Mouse (Mus musculus) CH12.LX (cell line): ENCODE data around the gene Unkl. TPM values are rescaled to one million over a fixed set of nuclear protein-coding genes. Genes with fewer than 3 reads are reported as not detected.

ENCODE experiments used
- DNase-seq: peaks from one replicate; pipeline ENCODE4 v3.0.0-alpha.2; 2013; ENCODE audit errors: extremely low read depth
- H3K27ac ChIP-seq: 2 replicates; pipeline ENCODE4 v1.5.1; 2012; ENCODE audit warnings: low read depth, mild to moderate bottlenecking, control low read depth, moderate library complexity; ENCODE audit not compliant: insufficient read depth
- H3K27me3 ChIP-seq: replicated peaks from 2 replicates; pipeline ENCODE3; 2012; ENCODE audit warnings: inconsistent platforms
- H3K36me3 ChIP-seq, 2 experiments: replicated peaks in 1 of 2; 2 replicates each; pipeline versions ENCODE3 to v1.6.1; 2012; ENCODE audit warnings: inconsistent platforms in 1 of 2, low read length in 1 of 2, mild to moderate bottlenecking in 1 of 2, mixed read lengths in 1 of 2, moderate library complexity in 1 of 2; ENCODE audit not compliant: control insufficient read depth in 1 of 2, insufficient read depth in 1 of 2
- H3K4me1 ChIP-seq, 2 experiments: 2 replicates each; pipeline ENCODE4 v1.6.1; 2012; ENCODE audit warnings: inconsistent platforms in 1 of 2, moderate library complexity in 1 of 2; ENCODE audit not compliant: insufficient read depth in 2 of 2, control insufficient read depth in 1 of 2
- H3K4me2 ChIP-seq: 2 replicates; pipeline ENCODE4 v1.6.1; 2012; ENCODE audit warnings: low read depth, mild to moderate bottlenecking, control low read depth; ENCODE audit not compliant: poor library complexity, insufficient read depth, severe bottlenecking
- H3K4me3 ChIP-seq, 3 experiments: fragments of 150-350 bp in 1 of 3; sonication (generic) in 1 of 3; replicated peaks in 1 of 3; 2 replicates each; pipeline versions ENCODE3 to v1.5.1; 2011 to 2012; ENCODE audit warnings: low read depth in 2 of 3, low read length in 2 of 3, mild to moderate bottlenecking in 2 of 3, moderate library complexity in 2 of 3, control low read depth in 1 of 3, improper control_type of control experiment in 1 of 3, inconsistent platforms in 1 of 3, mixed read lengths in 1 of 3; ENCODE audit not compliant: poor library complexity in 1 of 3
- H3K79me2 ChIP-seq: replicated peaks from 2 replicates; pipeline ENCODE4 v1.6.1; 2012; ENCODE audit warnings: mild to moderate bottlenecking, moderate library complexity; ENCODE audit not compliant: control insufficient read depth, poor library complexity, insufficient read depth, severe bottlenecking; ENCODE audit errors: extremely low read depth
- H3K9ac ChIP-seq: 2 replicates; pipeline ENCODE4 v1.6.1; 2012; ENCODE audit warnings: low read depth, mild to moderate bottlenecking, control low read depth, moderate library complexity; ENCODE audit not compliant: insufficient read depth
- H3K9me3 ChIP-seq: replicated peaks from 2 replicates; pipeline ENCODE3; 2012; ENCODE audit warnings: low read length, inconsistent platforms, mixed read lengths
- BHLHE40 ChIP-seq: IDR thresholded peaks from 2 replicates; pipeline ENCODE4 v1.6.1; 2011; ENCODE audit warnings: mild to moderate bottlenecking, low read depth, low read length, improper control_type of control experiment
- CHD2 ChIP-seq: IDR thresholded peaks from 2 replicates; pipeline ENCODE4 v1.6.1; 2011; ENCODE audit warnings: low read length, improper control_type of control experiment
- CTCF ChIP-seq, 2 experiments: IDR thresholded peaks in 1 of 2; conservative IDR thresholded peaks in 1 of 2; 2 replicates each; pipeline ENCODE4 v1.5.1; 2011 to 2012; ENCODE audit warnings: low read depth in 2 of 2, low read length in 2 of 2, improper control_type of control experiment in 1 of 2, inconsistent platforms in 1 of 2, mild to moderate bottlenecking in 1 of 2, moderate library complexity in 1 of 2
- IRF4 ChIP-seq: IDR thresholded peaks from 2 replicates; pipeline ENCODE4 v1.6.1; 2014; ENCODE audit warnings: low read depth, mild to moderate bottlenecking, inconsistent platforms, low read length, improper control_type of control experiment
- JUN ChIP-seq: IDR thresholded peaks from 2 replicates; pipeline ENCODE4 v1.6.1; 2011; ENCODE audit warnings: low read depth, mild to moderate bottlenecking, low read length, improper control_type of control experiment, moderate library complexity; ENCODE audit not compliant: insufficient read depth
- KAT2A ChIP-seq: IDR thresholded peaks from 2 replicates; pipeline ENCODE4 v1.6.1; 2012; ENCODE audit warnings: low read length, improper control_type of control experiment, inconsistent platforms; ENCODE audit not compliant: insufficient replicate concordance
- MAX ChIP-seq: IDR thresholded peaks from 2 replicates; pipeline ENCODE4 v1.6.1; 2011; ENCODE audit warnings: low read length, improper control_type of control experiment
- MEF2A ChIP-seq: IDR thresholded peaks from 2 replicates; pipeline ENCODE4 v1.6.1; 2014; ENCODE audit warnings: low read depth, mild to moderate bottlenecking, inconsistent platforms, low read length, improper control_type of control experiment, borderline replicate concordance
- MXI1 ChIP-seq: IDR thresholded peaks from 2 replicates; pipeline ENCODE4 v1.6.1; 2011; ENCODE audit warnings: mild to moderate bottlenecking, low read depth, low read length, improper control_type of control experiment
- NRF1 ChIP-seq: IDR thresholded peaks from 2 replicates; pipeline ENCODE4 v1.6.1; 2014; ENCODE audit warnings: low read depth, mild to moderate bottlenecking, inconsistent platforms, low read length, improper control_type of control experiment, moderate library complexity
- POLR2AphosphoS2 ChIP-seq: IDR thresholded peaks from 2 replicates; pipeline ENCODE4 v1.6.1; 2011; ENCODE audit warnings: low read depth, low read length, improper control_type of control experiment
- RAD21 ChIP-seq: IDR thresholded peaks from 2 replicates; pipeline ENCODE4 v1.6.1; 2011; ENCODE audit warnings: low read depth, mild to moderate bottlenecking, low read length, improper control_type of control experiment, moderate library complexity
- SIN3A ChIP-seq: IDR thresholded peaks from 2 replicates; pipeline ENCODE4 v1.6.1; 2012; ENCODE audit warnings: low read length, improper control_type of control experiment, inconsistent platforms
- SMC3 ChIP-seq: IDR thresholded peaks from 2 replicates; pipeline ENCODE4 v1.6.1; 2011; ENCODE audit warnings: low read depth, low read length, improper control_type of control experiment
- TCF12 ChIP-seq: IDR thresholded peaks from 2 replicates; pipeline ENCODE4 v1.6.1; 2014; ENCODE audit warnings: low read depth, mild to moderate bottlenecking, inconsistent platforms, low read length, improper control_type of control experiment
- UBTF ChIP-seq: IDR thresholded peaks from 2 replicates; pipeline ENCODE4 v1.6.1; 2012; ENCODE audit warnings: low read depth, mild to moderate bottlenecking, inconsistent platforms, low read length, improper control_type of control experiment, moderate library complexity
- USF2 ChIP-seq: conservative IDR thresholded peaks from 2 replicates; pipeline ENCODE4 v1.6.1; 2011; ENCODE audit warnings: low read depth, low read length, improper control_type of control experiment
- ZC3H11A ChIP-seq: IDR thresholded peaks from 2 replicates; pipeline ENCODE4 v1.6.1; 2012; ENCODE audit warnings: low read depth, mild to moderate bottlenecking, inconsistent platforms, low read length, improper control_type of control experiment
- dilution Hi-C: fragments of 300-500 bp; cut with MboI; formaldehyde crosslinking; loops from 2 replicates; pipeline ENCODE4 v1.14.3; 2020; ENCODE audit warnings: low sequenced_read_pairs; ENCODE audit not compliant: extremely low pct_unique_long_range_greater_than_20kb, extremely low pct_ligation_motif_present
- in situ Hi-C: fragments of 300-500 bp; cut with MboI; formaldehyde crosslinking; loops from 3 replicates; pipeline ENCODE4 v1.14.3; 2019; ENCODE audit warnings: low sequenced_read_pairs, low pct_ligation_motif_present, low pct_unique_long_range_greater_than_20kb, mixed read lengths
- polyA plus RNA-seq: library from polyadenylated mRNA; unstranded; fragments of >175 nt; gene quantifications from 2 replicates; pipeline ENCODE4 v1.2.1, GENCODE M21; 2012; ENCODE audit warnings: low read depth; ENCODE audit not compliant: insufficient read length
- total RNA-seq, 2 experiments: library from RNA; depleted of rRNA; stranded (reverse); fragments of 300-350 nt in 1 of 2; fragments of >200 nt in 1 of 2; gene quantifications; 2 replicates each; pipeline ENCODE4 v1.2.3; 2012 to 2014

The Unkl gene
- total and polyA plus RNA-seq, 3 experiments, result 12.0 to 17.2 (median 14.3) TPM

DNA sequence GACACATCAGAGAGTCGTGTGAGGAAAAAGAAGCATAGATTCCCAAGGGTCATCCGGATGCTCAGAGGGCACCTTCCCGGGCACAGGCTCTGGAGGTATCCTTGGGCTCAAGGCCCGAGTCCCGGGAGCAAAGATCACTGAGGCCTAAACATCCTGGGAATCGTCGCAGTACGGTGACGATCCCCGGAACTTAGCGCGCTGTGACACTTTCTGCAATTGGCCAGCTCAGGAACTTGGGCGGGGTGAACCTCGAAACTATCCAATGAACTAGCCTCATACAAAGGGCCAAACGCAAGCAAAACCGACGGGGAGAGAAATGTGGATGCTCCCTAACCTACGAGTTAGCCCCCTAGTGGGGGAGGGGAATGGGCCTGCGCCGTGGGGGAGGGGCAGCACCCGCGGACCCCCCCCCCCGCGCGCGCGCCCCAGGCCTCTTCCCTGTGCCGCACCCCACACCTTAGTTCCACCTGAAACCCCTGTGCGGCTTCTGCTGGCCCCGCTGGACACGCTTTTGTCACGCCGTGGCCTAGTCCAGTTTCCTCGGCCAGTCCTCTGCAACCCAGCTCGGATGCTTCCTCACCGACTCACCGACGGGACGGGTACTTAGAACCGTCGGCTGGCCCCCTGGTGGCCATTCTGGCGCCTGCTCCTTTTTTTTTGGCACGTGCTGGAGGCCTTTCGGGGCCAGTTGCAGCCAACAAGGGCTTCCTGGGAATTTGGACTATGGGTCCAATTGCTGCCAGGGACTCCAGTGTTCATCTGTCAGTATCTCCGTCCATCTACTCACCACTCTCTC, 85.7 kb downstream of the Unkl start (continued):
- peak; percentile 43; the same call in 1 of the 2 replicates for TF ChIP-seq SIN3A
- TF ChIP-seq RAD21, result peak; percentile 19
- peak; percentile 98 for TF ChIP-seq CHD2
- TF ChIP-seq CTCF (conservative IDR thresholded peaks at IDR 0.05 in 1 of 2, IDR thresholded peaks at IDR 0.05 in 1 of 2; ENCODE audit: low read depth in 2 of 2, low read length in 2 of 2), result peak; percentile 29 to 77; a peak in 3 of 4 replicates
- peak; percentile 66; the same call in 1 of the 2 replicates for TF ChIP-seq MXI1
- peak; percentile 100 for TF ChIP-seq BHLHE40
- no peak for TF ChIP-seq USF2

DNA sequence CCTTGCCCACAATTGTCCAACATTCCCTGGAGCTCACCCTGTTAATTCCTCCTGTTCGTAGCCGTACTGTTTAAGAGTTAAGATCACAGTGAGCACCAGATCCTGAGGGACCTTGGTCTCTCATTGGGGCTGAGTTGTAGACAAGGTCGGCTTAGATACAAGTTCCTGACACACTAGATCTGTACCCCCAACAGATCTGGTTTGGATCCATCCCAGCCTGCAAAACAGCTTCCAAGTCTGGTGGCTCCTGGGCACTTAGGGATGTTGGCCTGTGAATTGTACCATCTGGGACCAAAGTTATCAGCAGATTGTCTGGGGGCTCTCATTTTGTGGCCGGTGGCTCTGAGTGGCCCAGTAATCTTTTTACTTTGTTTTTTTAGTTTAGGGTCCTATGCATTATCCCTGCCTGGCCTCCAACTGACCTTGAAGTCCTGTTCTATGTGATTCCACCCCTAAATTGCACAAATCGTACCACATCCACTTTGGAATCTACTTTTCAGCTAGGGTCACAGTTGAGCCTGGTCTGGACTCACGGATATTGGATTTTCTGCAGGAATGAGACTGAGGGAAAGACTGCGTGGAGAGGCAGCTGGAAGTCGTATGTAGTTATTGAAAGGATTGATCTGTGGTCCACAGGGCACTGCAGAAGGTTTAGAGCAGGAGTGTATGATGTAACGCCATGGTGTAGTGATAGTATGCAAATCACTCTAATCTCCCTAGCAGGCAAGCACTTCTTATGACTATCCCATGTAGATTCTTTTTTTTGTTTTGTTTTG, 86.6 kb downstream of the Unkl start, which contains the start of gene Ube2i:
Gene Ube2i, minus strand, starts transcription at position 52 of the 776 bp plus-strand sequence.
- no peak for DNase-seq
- peaks cover 9 to 31% of the 10 kb centered on the region in 2 experiments for H3K4me1 ChIP-seq
- in situ Hi-C loops, result loop anchor here (5.0 to 10.0 kb wide), 3 partner anchors 37 to 162 kb away; partner anchors contain the start of genes BC003965 and Unkl

DNA sequence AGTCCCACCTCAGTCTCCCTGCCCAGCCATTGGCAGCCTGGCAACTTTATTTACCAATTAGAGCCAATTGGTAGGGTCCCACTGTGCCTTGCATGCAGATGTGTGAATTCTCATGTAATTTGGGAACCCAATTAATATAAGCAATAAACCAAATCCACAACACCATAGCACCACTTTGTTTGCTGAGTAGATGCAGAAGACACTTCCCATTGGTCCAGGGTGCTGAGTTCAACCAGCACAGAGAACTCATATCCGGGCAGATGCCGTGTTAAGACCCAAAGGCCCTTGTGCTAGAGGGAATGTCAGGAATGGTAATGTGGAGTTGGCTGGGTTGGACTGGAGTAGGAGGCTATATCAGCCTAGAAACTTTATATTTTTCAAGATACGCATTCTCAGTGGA, 87.6 kb downstream of the Unkl start:
- peaks cover 0 to 7% of the 10 kb centered on the region in 2 experiments for H3K36me3 ChIP-seq
- in situ Hi-C loops (loop anchor here (5.0 to 10.0 kb wide), 2 partner anchors 91 to 164 kb away; partner anchors contain the start of genes BC003965 and Unkl), dilution Hi-C loops (no loop called here)
- DNase-seq, result no peak
- H3K79me2 ChIP-seq, result peaks cover 24% of the 10 kb centered on the region
- no peak for TF ChIP-seq KAT2A
- TF ChIP-seq RAD21, result no peak
- TF ChIP-seq JUN, result no peak
- TF ChIP-seq MEF2A, result no peak
- no peak for TF ChIP-seq NRF1
- TF ChIP-seq ZC3H11A, result no peak
- no peak for TF ChIP-seq SMC3
- TF ChIP-seq CHD2, result no peak
- TF ChIP-seq UBTF, result no peak
- TF ChIP-seq BHLHE40, result no peak
- no peak overlapping the region for H3K27ac ChIP-seq
- no peak overlapping the region for H3K4me3 ChIP-seq
- H3K4me1 ChIP-seq, result peaks cover 7 to 20% of the 10 kb centered on the region in 2 experiments
- peaks cover 28% of the 10 kb centered on the region for H3K27me3 ChIP-seq
- no peaks in the 10 kb centered on the region for H3K9me3 ChIP-seq
- H3K4me2 ChIP-seq, result no peak overlapping the region
- no peak overlapping the region for H3K9ac ChIP-seq

More for the DNA sequence above, 86.6 kb downstream of the Unkl start, which contains the start of gene Ube2i:
- Histone ChIP-seq H3K9ac (peak within 1 kb of the TSS; percentile 100), H3K4me3 (peak within 1 kb of the TSS; percentile 98 to 100 (median 98)), H3K36me3 (peaks cover 2 to 17% of the 10 kb centered on the region in 2 experiments), H3K27ac (peak within 1 kb of the TSS; percentile 88), H3K4me2 (peak within 1 kb of the TSS; percentile 49), H3K27me3 (peaks cover 23% of the 10 kb centered on the region), H3K9me3 (no peaks in the 10 kb centered on the region), H3K79me2 (peaks cover 34% of the 10 kb centered on the region)
- TF ChIP-seq TCF12 (no peak), USF2 (no peak), MAX (no peak), ZC3H11A (no peak), POLR2AphosphoS2 (no peak), SIN3A (no peak), IRF4 (no peak)
- dilution Hi-C loops, result no loop called here
